Mouse (Mus musculus): ENCODE measurements around the gene Szt2. TPM values are rescaled to one million over a fixed set of nuclear protein-coding genes. Genes with fewer than 3 reads are reported as not detected.

Gene Szt2
- polyA plus RNA-seq, 1 experiment from 2014 or later, result 11.3 TPM

DNA sequence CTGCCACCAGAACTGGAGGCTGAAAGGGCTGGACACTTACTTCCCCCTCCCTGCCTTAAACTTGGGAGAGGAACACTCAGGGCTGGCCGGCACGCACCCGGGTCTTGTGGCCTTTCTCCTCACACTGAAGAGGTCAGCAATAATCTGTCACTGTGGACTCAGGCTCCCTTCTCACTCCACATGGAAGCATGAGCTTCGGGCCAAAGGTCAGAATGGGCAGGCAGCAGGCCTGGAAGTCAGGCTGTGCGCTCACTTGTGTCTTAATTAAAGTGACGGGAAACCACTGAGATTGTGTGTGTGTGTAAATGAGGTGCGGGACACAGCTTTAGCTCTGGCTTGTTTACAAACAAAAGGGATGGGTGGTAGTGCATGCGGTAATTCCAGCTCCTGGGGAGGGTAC, 23.3 kb upstream of the Szt2 start:
- H3K4me2 ChIP-seq (ENCODE audit: low read depth), result no peak overlapping the region
- no peak overlapping the region for H3K4me3 ChIP-seq (ENCODE audit: low read depth, low read length)
- ATAC-seq (ENCODE audit: insufficient read depth, low FRiP score, low TSS enrichment), result no peak
- H3K4me1 ChIP-seq (ENCODE audit: control insufficient read depth, insufficient read depth, low read length), result peaks cover 18% of the 10 kb centered on the region
- 78% methylated on average over 8 of the region's 8 CpGs for WGBS
- no peaks in the 10 kb centered on the region for H3K27me3 ChIP-seq (ENCODE audit: control insufficient read depth, insufficient read depth, low read length)
- DNase-seq (ENCODE audit: low spot score), result no peak
- H3K27ac ChIP-seq (ENCODE audit: low read depth, low read length), result no peak overlapping the region
- H3K36me3 ChIP-seq (ENCODE audit: control insufficient read depth, insufficient read depth, low read length), result peaks cover 13% of the 10 kb centered on the region; the same call in 1 of the 2 replicates
- H3K9ac ChIP-seq (ENCODE audit: low read length), result no peak overlapping the region
- H3K9me3 ChIP-seq (ENCODE audit: control insufficient read depth, low read length), result no peaks in the 10 kb centered on the region

DNA sequence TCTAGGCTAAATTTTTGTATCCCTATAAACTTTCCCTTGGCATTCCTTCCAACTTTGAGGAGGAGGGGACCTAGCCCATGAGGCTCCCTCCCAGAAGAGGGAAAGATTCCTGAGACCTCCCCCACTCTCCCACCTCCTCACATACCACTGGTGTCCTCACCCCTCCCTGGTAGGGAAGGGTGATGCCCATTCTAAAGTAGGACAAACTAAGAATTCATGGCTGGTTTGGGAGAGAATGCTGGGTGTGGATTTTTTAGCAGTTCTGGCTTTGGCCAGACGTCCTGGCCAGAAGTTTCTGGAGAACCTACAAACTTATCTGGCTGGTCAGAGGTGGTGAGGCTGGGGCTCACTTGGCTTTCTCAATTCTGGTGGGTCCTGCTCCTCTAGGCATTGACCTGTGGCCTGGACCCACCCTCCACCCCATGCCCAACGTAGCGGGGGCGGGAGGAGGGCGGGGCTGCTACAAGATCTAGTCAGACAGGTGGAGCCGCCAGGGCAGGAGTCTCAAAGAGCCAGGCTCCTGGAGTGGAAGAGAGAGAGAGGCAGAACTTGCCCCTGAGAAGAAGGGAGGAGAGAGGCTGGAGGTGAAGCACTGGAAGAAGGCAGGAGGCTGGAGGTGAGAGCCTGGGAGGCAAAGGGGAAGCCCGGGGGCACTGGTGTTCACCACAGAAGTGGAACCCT, 20.3 kb upstream of the Szt2 start:
- Histone ChIP-seq H3K4me2 (ENCODE audit: low read depth) (no peak overlapping the region; the same call in 1 of the 2 replicates), H3K4me1 (ENCODE audit: control insufficient read depth, insufficient read depth, low read length) (peaks cover 8% of the 10 kb centered on the region), H3K9ac (ENCODE audit: low read length) (no peak overlapping the region), H3K27ac (ENCODE audit: low read depth, low read length) (no peak overlapping the region), H3K36me3 (ENCODE audit: control insufficient read depth, insufficient read depth, low read length) (peaks cover 13% of the 10 kb centered on the region; the same call in 1 of the 2 replicates), H3K4me3 (ENCODE audit: low read depth, low read length) (no peak overlapping the region; the same call in 1 of the 2 replicates), H3K9me3 (ENCODE audit: control insufficient read depth, low read length) (no peaks in the 10 kb centered on the region), H3K27me3 (ENCODE audit: control insufficient read depth, insufficient read depth, low read length) (no peaks in the 10 kb centered on the region)
- ATAC-seq (ENCODE audit: insufficient read depth, low FRiP score, low TSS enrichment) (no peak), DNase-seq (ENCODE audit: low spot score) (no peak)
- 70% methylated on average over 7 of the region's 7 CpGs for WGBS

DNA sequence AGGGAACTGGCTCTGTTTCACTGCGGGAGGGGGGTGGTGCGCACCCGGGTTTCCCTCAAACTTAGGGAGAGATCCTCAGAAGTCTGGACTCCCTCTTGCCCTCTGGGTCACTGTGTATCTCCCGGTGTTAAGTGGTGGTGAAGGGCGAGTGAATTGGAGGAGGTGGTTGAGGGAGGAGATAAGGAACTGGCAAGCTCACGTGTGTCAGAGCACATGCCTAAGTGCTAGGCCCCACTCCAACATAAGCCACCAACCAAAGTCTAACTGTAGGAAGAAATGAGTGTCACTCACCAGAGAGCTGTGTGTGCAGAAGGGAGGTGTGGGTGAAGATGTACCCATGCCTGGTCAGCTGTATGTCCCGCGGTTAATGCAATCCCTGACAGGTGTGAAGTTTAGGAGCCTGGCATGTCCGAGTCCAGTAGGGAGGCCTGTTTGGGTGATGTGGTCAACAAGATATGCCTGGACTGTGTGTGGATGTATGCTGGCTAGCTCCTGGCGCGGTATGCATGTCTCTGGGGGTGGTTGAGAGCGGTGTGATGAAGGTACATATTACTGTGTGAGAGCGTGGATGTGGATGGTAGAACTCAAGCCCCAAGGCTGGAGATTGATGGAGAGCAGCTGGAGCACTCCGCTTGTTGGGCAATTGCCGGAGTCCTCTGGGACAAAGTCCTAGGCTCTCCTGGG, 19.6 kb upstream of the Szt2 start:
- WGBS, result 52% methylated on average over 15 of the region's 15 CpGs
- H3K4me3 ChIP-seq (ENCODE audit: low read depth, low read length), result peak overlapping the region; percentile 41
- no peak for DNase-seq (ENCODE audit: low spot score)
- peak overlapping the region; percentile 61 for H3K9ac ChIP-seq (ENCODE audit: low read length)
- H3K27me3 ChIP-seq (ENCODE audit: control insufficient read depth, insufficient read depth, low read length), result no peaks in the 10 kb centered on the region
- H3K4me2 ChIP-seq (ENCODE audit: low read depth), result peak overlapping the region; percentile 71
- peaks cover 8% of the 10 kb centered on the region for H3K4me1 ChIP-seq (ENCODE audit: control insufficient read depth, insufficient read depth, low read length)
- peaks cover 13% of the 10 kb centered on the region; the same call in 1 of the 2 replicates for H3K36me3 ChIP-seq (ENCODE audit: control insufficient read depth, insufficient read depth, low read length)
- ATAC-seq (ENCODE audit: insufficient read depth, low FRiP score, low TSS enrichment), result peak; percentile 28
- H3K9me3 ChIP-seq (ENCODE audit: control insufficient read depth, low read length), result no peaks in the 10 kb centered on the region
- no peak overlapping the region for H3K27ac ChIP-seq (ENCODE audit: low read depth, low read length)

DNA sequence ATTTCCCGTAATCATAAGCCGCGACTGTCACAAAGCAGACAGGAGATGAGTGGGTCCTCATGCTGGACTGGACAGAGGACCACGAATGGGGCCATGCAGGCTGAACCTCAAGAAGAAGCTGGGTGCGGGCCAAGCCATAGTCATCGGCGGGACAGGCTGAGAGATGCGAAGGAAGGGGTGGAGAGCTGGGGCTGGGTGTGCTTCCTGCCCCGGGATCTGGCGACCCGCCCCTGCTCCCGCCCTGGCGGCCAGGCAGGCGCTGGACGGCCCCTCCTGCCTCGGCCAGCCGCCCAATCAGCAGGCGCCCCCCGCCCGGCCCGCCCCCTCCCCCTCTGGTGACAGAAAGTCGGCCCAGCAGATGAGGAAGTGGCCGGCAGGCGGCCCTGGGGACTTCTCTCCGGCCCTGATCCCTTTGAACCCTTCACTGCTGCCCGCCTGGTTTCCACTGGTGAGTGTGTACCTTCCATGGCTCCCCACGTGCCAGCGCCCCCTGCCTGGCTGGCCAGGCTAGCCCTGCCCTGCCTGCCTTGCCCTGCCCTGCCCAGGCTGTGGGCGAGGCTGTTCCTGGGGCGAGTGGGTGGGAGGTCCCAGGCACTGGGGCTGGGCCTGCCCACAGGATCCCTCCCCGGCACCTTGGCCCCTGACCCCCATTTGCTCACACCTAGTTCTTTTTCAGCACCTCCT, 18.8 kb upstream of the Szt2 start, which contains the start of gene Elovl1:
Gene Elovl1, plus strand, starts transcription at position 326 of the 684 bp plus-strand sequence.
- H3K27me3 ChIP-seq (ENCODE audit: control insufficient read depth, insufficient read depth, low read length), result no peaks in the 10 kb centered on the region
- DNase-seq (ENCODE audit: low spot score) (peak; percentile 91), ATAC-seq (ENCODE audit: insufficient read depth, low FRiP score, low TSS enrichment) (peak; percentile 95)
- peak within 1 kb of the TSS; percentile 61 for H3K9ac ChIP-seq (ENCODE audit: low read length)
- 0% methylated on average over 14 of the region's 31 CpGs for WGBS
- peak within 1 kb of the TSS; percentile 71 for H3K4me2 ChIP-seq (ENCODE audit: low read depth)
- 0 out of 2 replicates have a peak within 1 kb of the TSS, but pooled peaks have one; percentile 34 for H3K27ac ChIP-seq (ENCODE audit: low read depth, low read length)
- H3K9me3 ChIP-seq (ENCODE audit: control insufficient read depth, low read length), result no peaks in the 10 kb centered on the region
- H3K36me3 ChIP-seq (ENCODE audit: control insufficient read depth, insufficient read depth, low read length), result peaks cover 8% of the 10 kb centered on the region; the same call in 1 of the 2 replicates
- H3K4me1 ChIP-seq (ENCODE audit: control insufficient read depth, insufficient read depth, low read length), result peaks cover 8% of the 10 kb centered on the region
- peak within 1 kb of the TSS; percentile 41 for H3K4me3 ChIP-seq (ENCODE audit: low read depth, low read length)

DNA sequence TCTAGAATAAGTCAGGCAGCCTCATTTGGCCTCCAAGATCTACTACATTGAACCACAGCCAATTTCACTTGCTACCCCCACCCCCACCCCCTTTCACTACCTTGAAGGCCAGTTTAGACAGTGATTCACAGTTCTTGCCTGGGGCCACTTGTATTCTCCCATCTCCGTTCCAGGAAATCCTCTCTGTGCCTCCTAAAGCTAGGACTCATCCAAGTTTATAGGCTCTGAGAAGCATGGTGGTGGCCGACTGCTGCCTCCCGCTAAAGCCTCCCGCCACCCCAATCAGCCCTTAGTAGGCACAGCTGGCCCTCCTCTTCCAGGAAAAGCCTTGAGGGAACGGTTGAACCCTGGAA, 18.3 kb upstream of the Szt2 start:
- H3K27me3 ChIP-seq (ENCODE audit: control insufficient read depth, insufficient read depth, low read length), result no peaks in the 10 kb centered on the region
- H3K4me1 ChIP-seq (ENCODE audit: control insufficient read depth, insufficient read depth, low read length), result peaks cover 8% of the 10 kb centered on the region
- DNase-seq (ENCODE audit: low spot score) (no peak), ATAC-seq (ENCODE audit: insufficient read depth, low FRiP score, low TSS enrichment) (peak; percentile 25; the same call in 1 of the 2 replicates)
- peak overlapping the region; percentile 71 for H3K4me2 ChIP-seq (ENCODE audit: low read depth)
- peak overlapping the region; percentile 61 for H3K9ac ChIP-seq (ENCODE audit: low read length)
- peaks cover 8% of the 10 kb centered on the region; the same call in 1 of the 2 replicates for H3K36me3 ChIP-seq (ENCODE audit: control insufficient read depth, insufficient read depth, low read length)
- H3K9me3 ChIP-seq (ENCODE audit: control insufficient read depth, low read length), result no peaks in the 10 kb centered on the region
- H3K4me3 ChIP-seq (ENCODE audit: low read depth, low read length), result peak overlapping the region; percentile 41
- 0 out of 2 replicates have a peak overlapping the region, but pooled peaks have one; percentile 34 for H3K27ac ChIP-seq (ENCODE audit: low read depth, low read length)
- WGBS, result 4% methylated on average over 5 of the region's 5 CpGs

DNA sequence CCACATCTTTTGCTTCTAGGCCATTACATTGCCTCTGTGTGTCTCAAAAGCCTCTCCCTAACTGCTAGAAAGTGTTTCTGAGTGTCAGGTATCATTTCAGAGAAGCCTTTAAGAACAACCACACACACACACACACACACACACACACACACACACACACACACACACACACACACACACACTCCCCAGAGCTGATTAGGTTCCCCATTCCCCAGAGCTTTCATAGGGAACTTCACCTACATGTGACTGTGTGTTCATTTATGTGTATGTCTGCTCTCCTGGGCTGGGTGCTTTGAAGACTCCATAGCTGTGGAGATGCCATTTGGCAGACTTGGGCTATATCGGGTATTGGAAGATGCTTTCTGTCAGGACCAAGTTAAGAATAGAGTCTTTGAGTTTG, 16.3 kb upstream of the Szt2 start:
- Histone ChIP-seq H3K27me3 (ENCODE audit: control insufficient read depth, insufficient read depth, low read length) (no peaks in the 10 kb centered on the region), H3K36me3 (ENCODE audit: control insufficient read depth, insufficient read depth, low read length) (peaks cover 2% of the 10 kb centered on the region; the same call in 1 of the 2 replicates), H3K9me3 (ENCODE audit: control insufficient read depth, low read length) (no peaks in the 10 kb centered on the region), H3K27ac (ENCODE audit: low read depth, low read length) (no peak overlapping the region), H3K9ac (ENCODE audit: low read length) (no peak overlapping the region), H3K4me3 (ENCODE audit: low read depth, low read length) (no peak overlapping the region), H3K4me2 (ENCODE audit: low read depth) (no peak overlapping the region), H3K4me1 (ENCODE audit: control insufficient read depth, insufficient read depth, low read length) (peaks cover 8% of the 10 kb centered on the region)
- DNase-seq (ENCODE audit: low spot score), result no peak
- 80% methylated on average over 1 of the region's 1 CpGs for WGBS
- ATAC-seq (ENCODE audit: insufficient read depth, low FRiP score, low TSS enrichment), result no peak

DNA sequence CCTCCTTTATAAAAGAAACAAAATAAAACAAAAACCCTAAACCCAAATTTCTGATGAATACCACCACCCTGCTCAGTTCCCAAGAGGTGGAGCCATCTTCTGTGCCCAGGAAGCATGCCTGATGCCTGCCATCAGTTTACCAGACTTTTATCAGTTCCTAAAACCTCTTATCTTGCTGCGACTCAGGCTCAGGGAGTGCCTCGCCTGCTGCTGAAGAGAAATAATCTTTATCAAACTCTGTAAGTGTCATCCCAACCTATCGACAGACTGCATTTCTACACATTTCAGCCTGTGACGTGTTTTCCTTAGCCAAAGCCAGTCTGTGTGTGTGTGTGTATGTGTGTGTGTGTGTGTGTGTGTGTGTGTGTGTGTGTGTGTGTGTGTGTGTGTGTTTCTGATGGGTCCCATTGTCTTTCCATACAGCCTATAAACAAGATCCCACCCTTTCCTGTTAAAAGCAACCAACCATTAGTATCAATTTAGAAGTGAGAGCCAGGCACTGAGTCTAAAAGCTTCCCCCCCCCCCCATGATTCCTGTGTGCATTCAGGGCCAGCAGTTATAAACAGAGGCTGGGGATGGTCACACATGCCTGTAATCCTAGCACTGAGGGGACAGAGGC, 15.6 kb upstream of the Szt2 start:
- no peaks in the 10 kb centered on the region for H3K27me3 ChIP-seq (ENCODE audit: control insufficient read depth, insufficient read depth, low read length)
- peaks cover 2% of the 10 kb centered on the region; the same call in 1 of the 2 replicates for H3K36me3 ChIP-seq (ENCODE audit: control insufficient read depth, insufficient read depth, low read length)
- no peak overlapping the region for H3K27ac ChIP-seq (ENCODE audit: low read depth, low read length)
- WGBS, result 94% methylated on average over 4 of the region's 4 CpGs
- H3K9ac ChIP-seq (ENCODE audit: low read length), result no peak overlapping the region
- H3K4me1 ChIP-seq (ENCODE audit: control insufficient read depth, insufficient read depth, low read length), result peaks cover 8% of the 10 kb centered on the region
- ATAC-seq (ENCODE audit: insufficient read depth, low FRiP score, low TSS enrichment), result no peak
- no peak overlapping the region for H3K4me2 ChIP-seq (ENCODE audit: low read depth)
- H3K9me3 ChIP-seq (ENCODE audit: control insufficient read depth, low read length), result no peaks in the 10 kb centered on the region
- no peak for DNase-seq (ENCODE audit: low spot score)
- H3K4me3 ChIP-seq (ENCODE audit: low read depth, low read length), result no peak overlapping the region

DNA sequence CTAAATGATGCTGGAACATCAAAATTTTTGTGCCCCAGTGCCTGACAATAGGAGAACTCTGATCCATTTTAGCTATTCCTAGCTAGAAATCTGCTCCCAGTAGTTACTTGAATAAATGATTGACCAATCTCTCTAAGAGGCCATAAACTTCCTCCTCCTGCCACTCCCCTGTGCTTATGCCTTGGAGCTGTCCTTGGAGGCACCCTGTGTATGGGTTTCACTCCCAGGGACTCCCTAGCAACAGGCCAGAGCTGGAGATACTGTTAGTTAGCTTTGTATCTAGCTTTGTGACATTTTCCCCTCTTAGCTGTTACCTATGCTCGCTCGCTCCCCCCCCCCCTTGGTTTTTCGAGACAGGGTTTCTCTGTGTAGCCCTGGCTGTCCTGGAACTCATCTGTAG, 12.3 kb upstream of the Szt2 start:
- no peaks in the 10 kb centered on the region for H3K9me3 ChIP-seq (ENCODE audit: control insufficient read depth, low read length)
- H3K27me3 ChIP-seq (ENCODE audit: control insufficient read depth, insufficient read depth, low read length), result no peaks in the 10 kb centered on the region
- no peak overlapping the region for H3K4me2 ChIP-seq (ENCODE audit: low read depth)
- ATAC-seq (ENCODE audit: insufficient read depth, low FRiP score, low TSS enrichment) (no peak), DNase-seq (ENCODE audit: low spot score) (no peak)
- no peaks in the 10 kb centered on the region for H3K4me1 ChIP-seq (ENCODE audit: control insufficient read depth, insufficient read depth, low read length)
- H3K36me3 ChIP-seq (ENCODE audit: control insufficient read depth, insufficient read depth, low read length), result peaks cover 7% of the 10 kb centered on the region
- H3K9ac ChIP-seq (ENCODE audit: low read length), result no peak overlapping the region
- WGBS, result 87% methylated on average over 3 of the region's 3 CpGs
- no peak overlapping the region for H3K4me3 ChIP-seq (ENCODE audit: low read depth, low read length)
- no peak overlapping the region for H3K27ac ChIP-seq (ENCODE audit: low read depth, low read length)

Measured in neural tube, embryonic 11.5 days (tissue).